Comparison of ENCODE assay signal across 18 mouse cellular contexts in the genomic region with DNA sequence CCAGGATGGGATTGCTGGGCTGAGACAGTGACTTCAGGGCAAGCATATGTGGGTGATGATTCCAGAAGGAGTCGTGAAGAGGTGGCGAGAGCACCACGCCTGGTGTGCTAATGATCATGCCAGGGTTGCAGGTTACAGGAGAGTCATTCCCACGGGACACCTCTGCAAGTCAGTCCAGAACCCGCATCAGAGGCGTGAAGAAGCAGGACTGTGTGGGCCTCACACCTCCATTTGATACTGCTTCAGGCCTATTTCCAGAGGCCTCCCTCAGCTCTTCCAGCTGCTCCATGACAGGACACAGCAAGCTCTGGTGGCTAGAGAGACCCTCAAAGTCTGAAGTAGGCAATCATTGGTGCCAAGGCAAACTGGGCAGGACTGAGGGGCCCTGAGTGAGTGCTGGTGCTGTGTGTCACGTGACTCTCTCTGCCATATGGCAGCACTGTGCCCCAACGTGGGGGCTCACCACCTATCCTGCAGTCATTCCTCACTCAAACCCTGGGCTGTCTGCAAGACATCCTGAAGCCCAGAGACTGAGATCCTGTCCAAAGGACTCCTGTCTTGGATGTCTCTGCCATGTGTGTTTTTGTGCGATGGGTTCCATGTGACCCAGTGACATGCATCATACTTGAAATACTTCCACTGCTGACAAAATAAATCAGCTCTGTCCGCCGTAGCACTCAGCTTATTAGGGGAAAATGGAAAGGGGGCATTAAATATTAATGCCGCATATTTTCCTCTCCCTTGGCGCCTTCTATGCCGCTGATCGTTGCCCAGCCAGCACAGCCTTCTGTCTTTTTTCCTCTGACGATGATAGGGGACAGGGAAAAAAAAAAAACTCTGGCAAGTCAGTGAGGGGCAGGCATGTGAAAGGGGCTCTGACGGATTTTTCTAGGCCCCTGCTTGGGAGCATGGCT.
DNase-seq lines count a peak whose midpoint lies in the region; ATAC-seq lines count a peak whose summit lies in the region.
"Had no signal": no experiment of that assay in that cellular context is flagged by ENCODE, and none has a peak within 500 bp of the region (broad histone marks: within the 10 kb centered on the region; RNA-seq: fewer than 3 reads in every experiment).

No protein-coding gene starts in this region.

- peaks cover 3% of the 10 kb centered on the region for H3K27me3 ChIP-seq in megakaryocyte, embryonic 14.5 days (replicated peaks)
- H3K27me3 ChIP-seq in midbrain, embryonic 15.5 days (replicated peaks): no peaks in the 10 kb centered on the region
- H3K27me3 ChIP-seq: intestine, embryonic 15.5 days had no signal

- no peak overlapping the region for H3K9ac ChIP-seq in midbrain, embryonic 15.5 days
- H3K9ac ChIP-seq: intestine, embryonic 15.5 days; limb, embryonic 15.5 days; liver, postnatal 0 days had no signal

- peak overlapping the region; percentile 26 for H3K4me3 ChIP-seq in megakaryocyte, embryonic 14.5 days (replicated peaks)
- H3K4me3 ChIP-seq in midbrain, embryonic 15.5 days: no peak overlapping the region
- H3K4me3 ChIP-seq: embryonic facial prominence, embryonic 10.5 days; erythroblast, embryonic 14.5 days; intestine, embryonic 15.5 days; limb, embryonic 15.5 days had no signal

- no peak overlapping the region for H3K4me2 ChIP-seq in midbrain, embryonic 15.5 days
- H3K4me2 ChIP-seq: intestine, embryonic 15.5 days; limb, embryonic 15.5 days had no signal

- H3K27ac ChIP-seq in midbrain, embryonic 15.5 days: peak overlapping the region; percentile 61
- H3K27ac ChIP-seq: embryonic facial prominence, embryonic 10.5 days; intestine, embryonic 15.5 days; kidney, postnatal 0 days; limb, embryonic 15.5 days had no signal

- no peaks in the 10 kb centered on the region for H3K36me3 ChIP-seq in megakaryocyte, embryonic 14.5 days (replicated peaks; ENCODE audit: low read length)
- H3K36me3 ChIP-seq in midbrain, embryonic 15.5 days (replicated peaks): no peaks in the 10 kb centered on the region
- H3K36me3 ChIP-seq: embryonic facial prominence, embryonic 10.5 days; intestine, embryonic 15.5 days; limb, embryonic 15.5 days had no signal

- WGBS in midbrain, embryonic 15.5 days: 50% methylated on average over 17 of the region's 17 CpGs

- H3K9me3 ChIP-seq in megakaryocyte, embryonic 14.5 days: peaks cover 6% of the 10 kb centered on the region; the same call in 1 of the 2 replicates
- no peaks in the 10 kb centered on the region for H3K9me3 ChIP-seq in midbrain, embryonic 15.5 days
- H3K9me3 ChIP-seq: embryonic facial prominence, embryonic 10.5 days; intestine, embryonic 15.5 days; limb, embryonic 15.5 days had no signal

- no peak for ATAC-seq in megakaryocyte, adult 5-6 weeks (ENCODE audit: poor library complexity, severe bottlenecking)
- peak; percentile 81; the same call in 1 of the 2 replicates for ATAC-seq in midbrain, embryonic 15.5 days (replicated peaks)
- ATAC-seq in megakaryocyte-erythroid progenitor cell, adult 5-6 weeks (replicated peaks; ENCODE audit: low FRiP score, low TSS enrichment, poor library complexity, severe bottlenecking): no peak
- ATAC-seq: intestine, embryonic 15.5 days; liver, postnatal 0 days had no signal

- DNase-seq in cerebellum, postnatal 10 days: peak; percentile 13 to 40
- DNase-seq in cerebellum, adult 9-11 months: no peak
- DNase-seq in cerebellum, postnatal 36 days: no peak
- DNase-seq in spleen, adult 18-20 months: no peak
- DNase-seq: adrenal gland, postnatal 36 days; cerebellum, postnatal 14 days; heart, adult 18-20 months; liver, postnatal 0 days; thymus, adult 18-20 months had no signal

- H3K4me1 ChIP-seq in megakaryocyte, embryonic 14.5 days: no peaks in the 10 kb centered on the region
- peaks cover 10% of the 10 kb centered on the region for H3K4me1 ChIP-seq in midbrain, embryonic 15.5 days
- H3K4me1 ChIP-seq: intestine, embryonic 15.5 days had no signal

Comparison
In these comparisons a context has a peak if more than half of its experiments do, and no peak if none do; other contexts are left out.
1. DNase-seq: peak in cerebellum, postnatal 10 days (2 of 2); none in cerebellum, adult 9-11 months (single experiment), cerebellum, postnatal 36 days (0 of 2) and spleen, adult 18-20 months (0 of 2).